Mouse (Mus musculus): ENCODE measurements around the gene Fbh1. TPM values are rescaled to one million over a fixed set of nuclear protein-coding genes. Genes with fewer than 3 reads are reported as not detected.

The Fbh1 gene
- total and polyA plus RNA-seq, 3 experiments = 20.8 to 81.3 (median 51.2) TPM

- H3K27me3 ChIP-seq (ENCODE audit: insufficient read depth, low read length) = no peaks in the 10 kb centered on the region
- peaks cover 75% of the 10 kb centered on the region for H3K36me3 ChIP-seq (replicated peaks)
- no peaks in the 10 kb centered on the region for H3K9me3 ChIP-seq (replicated peaks)
- DNase-seq (ENCODE audit: low spot score) = no peak
- no peak for ATAC-seq (ENCODE audit: extremely low read depth, insufficient number of reproducible peaks, low FRiP score, poor library complexity, severe bottlenecking)
- H3K4me3 ChIP-seq (ENCODE audit: low read depth, low read length) = no peak overlapping the region
- TF ChIP-seq GATA2 (IDR thresholded peaks at IDR 0.05; ENCODE audit: borderline replicate concordance, low read depth, low read length) (no peak), POLR2AphosphoS5 (IDR thresholded peaks at IDR 0.05; ENCODE audit: insufficient replicate concordance, low read depth, low read length) (no peak), TAL1 (conservative IDR thresholded peaks at IDR 0.05; ENCODE audit: low read depth, low read length) (no peak), GATA1 (IDR thresholded peaks at IDR 0.05; ENCODE audit: borderline replicate concordance, low read length) (no peak), CTCF (IDR thresholded peaks at IDR 0.05; ENCODE audit: low read depth, low read length) (no peak)
- no peaks in the 10 kb centered on the region; the same call in 1 of the 2 replicates for H3K4me1 ChIP-seq (ENCODE audit: insufficient read depth, low read depth, low read length)
Measured at GRCm38 (mm10) chr2:11767161-11767545, 10.2 kb downstream of the Fbh1 start.

DNA sequence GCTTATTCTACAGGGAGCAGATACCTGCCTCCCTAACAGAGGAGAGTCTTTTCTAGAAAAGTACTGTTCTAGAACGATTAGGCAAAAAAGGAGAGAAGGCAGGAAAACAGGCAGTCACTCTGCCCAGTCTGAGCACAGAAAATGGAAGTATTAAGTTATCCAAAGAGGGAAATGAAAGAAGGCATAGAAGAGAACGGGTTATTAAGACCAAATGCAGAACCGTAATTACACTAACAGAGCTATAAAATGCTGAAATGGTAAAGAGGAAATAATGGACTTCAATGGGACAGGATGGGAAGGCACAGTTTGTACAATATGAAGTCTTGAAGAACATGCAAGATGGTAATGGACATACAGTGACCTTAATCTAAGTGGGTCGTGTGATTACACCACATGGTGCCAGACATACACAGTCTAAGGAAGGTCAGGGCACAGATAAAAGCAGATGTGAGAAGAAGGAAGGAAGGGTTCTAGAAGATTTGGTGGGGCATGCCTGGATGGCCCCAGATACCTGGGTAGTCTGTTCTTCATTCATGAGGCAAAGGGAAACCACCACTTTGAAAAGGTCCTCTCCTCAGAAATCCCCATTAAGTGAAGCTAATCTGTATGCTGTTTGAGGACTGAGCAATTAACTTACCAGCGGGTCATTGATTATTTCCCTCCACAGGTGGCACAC, 10.8 kb downstream of the Fbh1 start:
- no peak for DNase-seq (ENCODE audit: low spot score)
- ATAC-seq (ENCODE audit: extremely low read depth, insufficient number of reproducible peaks, low FRiP score, poor library complexity, severe bottlenecking) = no peak
- no peaks in the 10 kb centered on the region for H3K27me3 ChIP-seq (ENCODE audit: insufficient read depth, low read length)
- no peaks in the 10 kb centered on the region; the same call in 1 of the 2 replicates for H3K4me1 ChIP-seq (ENCODE audit: insufficient read depth, low read depth, low read length)
- H3K9me3 ChIP-seq (replicated peaks) = no peaks in the 10 kb centered on the region
- H3K4me3 ChIP-seq (ENCODE audit: low read depth, low read length) = no peak overlapping the region
- H3K36me3 ChIP-seq (replicated peaks) = peaks cover 81% of the 10 kb centered on the region
- no peak for TF ChIP-seq GATA2 (IDR thresholded peaks at IDR 0.05; ENCODE audit: borderline replicate concordance, low read depth, low read length)
- TF ChIP-seq GATA1 (IDR thresholded peaks at IDR 0.05; ENCODE audit: borderline replicate concordance, low read length) = no peak
- TF ChIP-seq TAL1 (conservative IDR thresholded peaks at IDR 0.05; ENCODE audit: low read depth, low read length) = no peak
- TF ChIP-seq CTCF (IDR thresholded peaks at IDR 0.05; ENCODE audit: low read depth, low read length) = no peak
- no peak for TF ChIP-seq POLR2AphosphoS5 (IDR thresholded peaks at IDR 0.05; ENCODE audit: insufficient replicate concordance, low read depth, low read length)

DNA sequence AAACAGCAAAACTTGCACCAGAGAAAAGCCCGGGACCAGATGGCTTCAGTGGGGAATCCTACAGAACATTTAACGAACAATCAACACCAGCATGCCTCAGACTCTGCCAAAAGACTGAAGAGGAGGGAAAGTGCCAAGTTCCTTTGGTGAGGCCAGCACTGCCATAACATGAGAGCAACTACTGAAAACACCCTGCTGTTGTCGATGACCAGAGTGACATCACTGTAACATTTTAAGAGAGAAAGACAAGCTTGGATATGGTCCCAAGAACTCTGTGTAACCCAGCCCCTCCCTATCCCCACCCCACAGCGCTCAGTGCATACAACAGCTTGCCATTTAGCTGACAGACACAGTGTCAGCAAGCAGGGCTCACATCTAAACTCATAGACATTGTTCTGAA, 11.7 kb downstream of the Fbh1 start:
- no peak for DNase-seq (ENCODE audit: low spot score)
- TF ChIP-seq TAL1 (conservative IDR thresholded peaks at IDR 0.05; ENCODE audit: low read depth, low read length) (no peak), CTCF (IDR thresholded peaks at IDR 0.05; ENCODE audit: low read depth, low read length) (no peak), GATA2 (IDR thresholded peaks at IDR 0.05; ENCODE audit: borderline replicate concordance, low read depth, low read length) (no peak), GATA1 (IDR thresholded peaks at IDR 0.05; ENCODE audit: borderline replicate concordance, low read length) (no peak), POLR2AphosphoS5 (IDR thresholded peaks at IDR 0.05; ENCODE audit: insufficient replicate concordance, low read depth, low read length) (no peak)
- H3K4me1 ChIP-seq (ENCODE audit: insufficient read depth, low read depth, low read length) = no peaks in the 10 kb centered on the region
- no peaks in the 10 kb centered on the region for H3K9me3 ChIP-seq (replicated peaks)
- peaks cover 86% of the 10 kb centered on the region for H3K36me3 ChIP-seq (replicated peaks)
- no peak overlapping the region for H3K4me3 ChIP-seq (ENCODE audit: low read depth, low read length)
- no peaks in the 10 kb centered on the region for H3K27me3 ChIP-seq (ENCODE audit: insufficient read depth, low read length)
- ATAC-seq (ENCODE audit: extremely low read depth, insufficient number of reproducible peaks, low FRiP score, poor library complexity, severe bottlenecking) = no peak

GRCm38 (mm10) chr2:11762541-11762940, 14.8 kb downstream of the Fbh1 start:
- Histone ChIP-seq H3K4me1 (ENCODE audit: insufficient read depth, low read depth, low read length) (no peaks in the 10 kb centered on the region), H3K9me3 (replicated peaks) (no peaks in the 10 kb centered on the region), H3K36me3 (replicated peaks) (peaks cover 99% of the 10 kb centered on the region), H3K4me3 (ENCODE audit: low read depth, low read length) (no peak overlapping the region), H3K27me3 (ENCODE audit: insufficient read depth, low read length) (no peaks in the 10 kb centered on the region)
- ATAC-seq (ENCODE audit: extremely low read depth, insufficient number of reproducible peaks, low FRiP score, poor library complexity, severe bottlenecking) (no peak), DNase-seq (ENCODE audit: low spot score) (no peak)
- no peak for TF ChIP-seq POLR2AphosphoS5 (IDR thresholded peaks at IDR 0.05; ENCODE audit: insufficient replicate concordance, low read depth, low read length)
- no peak for TF ChIP-seq CTCF (IDR thresholded peaks at IDR 0.05; ENCODE audit: low read depth, low read length)
- TF ChIP-seq TAL1 (conservative IDR thresholded peaks at IDR 0.05; ENCODE audit: low read depth, low read length) = no peak
- TF ChIP-seq GATA2 (IDR thresholded peaks at IDR 0.05; ENCODE audit: borderline replicate concordance, low read depth, low read length) = no peak
- TF ChIP-seq GATA1 (IDR thresholded peaks at IDR 0.05; ENCODE audit: borderline replicate concordance, low read length) = no peak

DNA sequence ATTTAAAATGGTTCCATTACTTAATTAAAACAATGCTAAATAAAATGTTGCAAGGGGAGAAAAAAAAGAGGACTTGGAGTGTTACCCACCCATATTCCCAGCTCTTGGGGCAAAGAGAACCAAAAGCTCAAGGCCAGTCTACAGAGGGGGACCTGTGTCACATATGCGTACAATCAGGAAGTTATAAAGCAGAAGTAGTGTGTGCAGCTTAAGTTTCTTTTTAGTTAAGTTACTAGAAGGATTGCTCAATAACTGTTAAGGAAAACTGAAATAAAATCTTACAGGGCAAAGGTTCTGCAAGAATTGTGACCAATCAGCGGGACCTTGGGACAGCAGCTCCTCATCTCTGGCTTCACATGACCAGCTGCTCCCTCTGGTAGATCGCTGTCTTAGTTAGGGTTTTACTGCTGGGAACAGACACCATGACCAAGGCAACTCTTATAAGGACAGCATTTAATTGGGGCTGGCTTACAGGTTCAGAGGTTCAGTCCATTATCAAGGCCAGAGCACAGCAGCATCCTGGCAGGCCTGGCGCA, 37.8 kb downstream of the Fbh1 start:
- DNase-seq (ENCODE audit: low spot score) (no peak), ATAC-seq (ENCODE audit: extremely low read depth, insufficient number of reproducible peaks, low FRiP score, poor library complexity, severe bottlenecking) (no peak)
- H3K4me3 ChIP-seq (ENCODE audit: low read depth, low read length) = no peak overlapping the region
- no peaks in the 10 kb centered on the region for H3K4me1 ChIP-seq (ENCODE audit: insufficient read depth, low read depth, low read length)
- TF ChIP-seq CTCF (IDR thresholded peaks at IDR 0.05; ENCODE audit: low read depth, low read length) (no peak), GATA2 (IDR thresholded peaks at IDR 0.05; ENCODE audit: borderline replicate concordance, low read depth, low read length) (no peak), GATA1 (IDR thresholded peaks at IDR 0.05; ENCODE audit: borderline replicate concordance, low read length) (no peak), POLR2AphosphoS5 (IDR thresholded peaks at IDR 0.05; ENCODE audit: insufficient replicate concordance, low read depth, low read length) (no peak), TAL1 (conservative IDR thresholded peaks at IDR 0.05; ENCODE audit: low read depth, low read length) (no peak)
- H3K9me3 ChIP-seq (replicated peaks) = no peaks in the 10 kb centered on the region
- H3K36me3 ChIP-seq (replicated peaks) = peaks cover 49% of the 10 kb centered on the region
- no peaks in the 10 kb centered on the region for H3K27me3 ChIP-seq (ENCODE audit: insufficient read depth, low read length)

DNA sequence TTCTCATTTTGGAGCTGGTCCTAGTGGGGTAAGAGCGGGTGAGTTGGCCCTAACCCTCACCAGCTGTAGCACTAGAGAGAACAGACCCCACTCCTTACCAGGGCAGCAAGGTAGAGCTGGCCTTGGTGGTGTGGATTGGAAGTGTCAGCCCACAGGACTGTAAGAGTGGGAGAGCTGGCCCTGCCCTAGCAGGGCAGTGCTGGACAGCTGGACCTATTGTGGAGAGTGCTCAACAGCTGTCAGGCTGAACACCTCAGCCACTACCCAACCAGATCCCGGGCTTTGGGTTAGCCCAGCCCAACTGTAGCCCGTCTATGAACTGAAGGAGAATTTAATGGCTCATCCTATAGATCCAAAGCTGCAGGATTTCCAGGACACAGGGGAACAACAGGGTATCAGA, 38.6 kb downstream of the Fbh1 start:
- Histone ChIP-seq H3K4me3 (ENCODE audit: low read depth, low read length) (no peak overlapping the region), H3K36me3 (replicated peaks) (peaks cover 44% of the 10 kb centered on the region), H3K4me1 (ENCODE audit: insufficient read depth, low read depth, low read length) (no peaks in the 10 kb centered on the region), H3K27me3 (ENCODE audit: insufficient read depth, low read length) (no peaks in the 10 kb centered on the region), H3K9me3 (replicated peaks) (no peaks in the 10 kb centered on the region)
- TF ChIP-seq GATA2 (IDR thresholded peaks at IDR 0.05; ENCODE audit: borderline replicate concordance, low read depth, low read length) = no peak
- TF ChIP-seq GATA1 (IDR thresholded peaks at IDR 0.05; ENCODE audit: borderline replicate concordance, low read length) = no peak
- no peak for ATAC-seq (ENCODE audit: extremely low read depth, insufficient number of reproducible peaks, low FRiP score, poor library complexity, severe bottlenecking)
- DNase-seq (ENCODE audit: low spot score) = no peak
